Mouse (Mus musculus): ENCODE data around the gene Kif11.

Gene Kif11

DNA sequence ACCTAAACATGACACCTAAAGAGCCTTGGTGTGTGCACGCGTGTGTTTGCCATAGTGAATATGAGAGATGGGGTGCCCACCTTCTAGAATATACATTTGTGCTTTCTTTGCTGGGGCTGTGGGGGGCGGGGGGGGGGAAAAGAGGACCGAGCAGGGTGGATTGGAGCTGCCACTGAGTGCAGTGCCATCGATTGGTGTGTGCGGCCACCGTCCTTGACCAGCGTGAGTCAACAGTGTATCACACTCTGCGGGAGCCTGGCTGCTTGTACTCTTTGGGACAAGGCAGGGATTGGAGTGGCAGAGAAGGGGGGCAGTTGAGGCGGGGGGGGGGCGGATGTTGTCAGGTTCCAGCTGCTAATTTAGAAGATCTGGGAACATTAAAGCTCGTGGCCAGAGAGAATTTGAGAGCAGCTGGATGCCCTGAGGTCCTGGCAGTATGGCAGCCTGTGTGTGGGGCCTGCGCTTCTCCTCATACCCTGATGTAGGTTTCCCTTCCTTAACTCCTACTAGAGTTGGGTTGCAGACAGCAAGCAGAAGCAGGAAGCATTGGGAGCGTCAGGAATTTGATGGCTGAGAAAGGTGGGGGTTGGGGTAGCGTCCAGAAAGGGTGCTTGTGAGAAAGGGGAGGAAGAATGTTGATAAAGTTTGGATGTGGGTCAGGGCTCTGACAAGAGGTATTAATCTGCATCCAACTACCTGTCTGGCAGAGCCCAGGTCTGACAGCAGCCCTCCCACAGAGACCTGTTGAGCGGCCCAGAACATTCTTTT is 64.7 kb downstream of the Kif11 start:
- ATAC-seq (ENCODE audit: insufficient number of reproducible peaks, low FRiP score, low TSS enrichment) = no peak

DNA sequence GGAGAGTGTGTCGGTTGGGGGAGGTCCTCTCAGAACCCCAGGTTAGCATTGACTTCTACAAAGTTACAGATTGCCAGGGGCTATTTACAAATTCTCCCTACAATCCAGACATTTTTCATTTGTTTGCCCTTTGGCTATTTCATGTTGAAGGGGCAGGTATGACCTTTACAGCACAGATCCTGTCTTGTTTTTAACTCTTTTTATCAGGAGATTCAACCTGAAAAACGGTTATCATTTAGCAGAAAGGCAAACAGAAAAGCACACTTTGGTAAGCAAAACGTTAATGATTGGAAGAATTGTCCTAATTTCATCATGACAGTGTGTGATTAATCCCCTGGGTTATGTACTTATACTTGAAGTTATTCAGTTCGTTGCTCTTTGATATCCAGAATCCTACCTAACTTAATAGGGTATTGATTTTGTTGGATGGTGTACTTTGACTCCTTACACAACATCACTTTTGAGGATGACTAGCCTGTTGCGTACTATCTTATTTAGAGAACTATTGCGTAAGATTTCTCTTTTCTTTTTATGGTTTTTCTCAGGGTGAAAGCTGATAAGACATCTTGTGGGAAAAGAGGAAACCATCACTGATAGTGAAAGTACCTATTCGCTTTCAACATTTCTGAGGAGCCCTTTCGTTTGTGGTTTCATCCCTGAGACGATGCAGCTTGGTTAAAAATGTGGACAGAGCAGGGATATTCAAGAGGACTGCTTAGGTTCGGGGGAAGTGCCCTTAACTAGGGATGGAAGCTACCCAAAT is 66.5 kb downstream of the Kif11 start:
- ATAC-seq (ENCODE audit: insufficient number of reproducible peaks, low FRiP score, low TSS enrichment) = no peak

- no peak for ATAC-seq (ENCODE audit: insufficient number of reproducible peaks, low FRiP score, low TSS enrichment)
Measured at GRCm38 (mm10) chr19:37443631-37444140, 67.5 kb downstream of the Kif11 start.

DNA sequence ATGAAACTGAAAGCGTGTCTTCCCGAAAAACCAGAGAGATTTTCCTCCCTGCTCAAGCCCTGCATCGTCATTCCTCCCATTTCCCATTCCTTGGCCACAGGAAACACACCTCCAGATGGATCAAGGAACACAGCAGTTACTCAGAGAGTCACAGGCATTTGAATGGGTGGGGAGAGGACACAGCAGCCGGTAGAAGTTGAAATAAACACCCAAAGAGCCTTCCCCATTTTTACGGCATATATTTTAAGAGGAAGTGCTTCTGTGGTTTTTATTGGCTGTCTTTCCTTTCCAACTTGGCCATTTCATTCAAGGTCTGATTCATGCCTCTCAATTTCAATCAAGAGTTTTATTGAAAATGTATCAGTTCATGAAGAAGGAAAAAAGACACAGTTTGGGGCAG is 72.0 kb downstream of the Kif11 start:
- ATAC-seq (ENCODE audit: insufficient number of reproducible peaks, low FRiP score, low TSS enrichment) = no peak

- ATAC-seq (ENCODE audit: insufficient number of reproducible peaks, low FRiP score, low TSS enrichment) = no peak
Measured at GRCm38 (mm10) chr19:37449246-37449645, 73.0 kb downstream of the Kif11 start.

DNA sequence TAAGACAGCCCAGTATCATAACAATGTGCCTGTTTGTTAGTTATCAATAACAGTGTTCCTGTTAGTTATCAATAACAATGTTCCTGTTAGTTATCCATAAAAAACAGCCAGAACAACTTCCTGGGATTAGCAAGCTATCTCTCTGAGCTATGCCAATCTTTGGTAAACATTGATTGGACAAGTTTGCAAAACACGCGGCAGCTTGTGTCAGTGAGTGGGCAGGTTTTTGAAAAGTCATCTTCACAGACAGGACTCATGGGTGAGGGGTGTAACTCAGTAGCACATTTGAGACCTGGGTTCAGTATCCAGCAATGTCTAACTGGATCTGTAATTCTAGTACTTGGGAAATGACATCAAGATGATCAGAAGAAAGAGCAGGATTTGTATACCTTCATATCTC is 79.3 kb downstream of the Kif11 start:
- no peak for ATAC-seq (ENCODE audit: insufficient number of reproducible peaks, low FRiP score, low TSS enrichment)

GRCm38 (mm10) chr19:37455961-37456360 is 79.8 kb downstream of the Kif11 start:
- no peak for ATAC-seq (ENCODE audit: insufficient number of reproducible peaks, low FRiP score, low TSS enrichment)

- no peak for ATAC-seq (ENCODE audit: insufficient number of reproducible peaks, low FRiP score, low TSS enrichment)
Measured at GRCm38 (mm10) chr19:37458013-37458412, 81.8 kb downstream of the Kif11 start.

DNA sequence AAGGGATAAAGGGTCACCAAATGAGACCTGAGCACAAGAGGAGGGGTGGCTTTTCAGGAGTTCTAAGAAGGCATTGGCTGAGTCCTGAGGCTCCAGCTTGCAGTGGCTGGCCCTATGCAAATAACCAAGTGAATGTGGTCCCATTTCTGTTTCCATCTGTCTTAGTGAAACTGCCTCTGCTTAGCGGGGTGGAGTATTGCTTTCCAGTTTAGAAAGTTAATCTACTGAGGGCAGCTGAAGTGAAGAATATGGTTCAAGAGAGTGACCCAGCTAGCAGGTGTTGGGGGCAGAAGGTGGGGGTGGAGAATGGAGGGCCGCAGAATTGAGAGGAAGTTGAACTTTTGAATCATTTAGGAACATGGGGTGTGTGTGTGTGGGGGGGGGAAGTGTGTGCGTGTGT is 90.2 kb downstream of the Kif11 start:
- no peak for ATAC-seq (ENCODE audit: insufficient number of reproducible peaks, low FRiP score, low TSS enrichment)

GRCm38 (mm10) chr19:37466978-37467377 is 90.8 kb downstream of the Kif11 start:
- no peak for ATAC-seq (ENCODE audit: insufficient number of reproducible peaks, low FRiP score, low TSS enrichment)

- ATAC-seq (ENCODE audit: insufficient number of reproducible peaks, low FRiP score, low TSS enrichment) = no peak
Measured at GRCm38 (mm10) chr19:37468841-37469566, 92.8 kb downstream of the Kif11 start.

Measured in cerebellum, adult (tissue).